Mouse (Mus musculus) thymus, adult 18-20 months (tissue): ENCODE data around the gene Kcng3.

ENCODE experiments used
- DNase-seq, 2 experiments: peaks; one replicate each; pipeline ENCODE4 v3.0.0; 2022; ENCODE audit warnings: mixed read lengths in 2 of 2

The Kcng3 gene

GRCm38 (mm10) chr17:83630787-83631678 lies 662 bp downstream of the Kcng3 start:
- peak; percentile 22 to 26 for DNase-seq

DNA sequence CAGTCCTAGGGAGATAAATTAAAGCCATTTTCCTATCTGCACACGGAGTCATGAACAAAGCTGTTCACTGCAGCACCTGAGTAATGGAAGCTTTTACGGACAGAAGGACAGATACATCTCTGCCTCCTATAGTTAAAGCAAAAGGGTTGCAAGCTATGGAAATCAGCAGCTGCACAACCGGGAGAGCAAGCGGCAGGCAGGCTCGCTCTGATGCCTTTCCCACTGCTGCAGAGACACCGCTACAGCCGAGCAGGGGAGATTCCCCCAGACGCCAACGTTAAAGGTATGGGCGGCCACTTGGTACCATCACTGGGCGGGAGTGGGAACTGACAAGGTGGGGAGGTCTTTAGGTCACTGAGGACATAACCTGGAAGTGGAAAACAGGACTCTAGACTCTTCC lies 17.8 kb downstream of the Kcng3 start:
- no peak for DNase-seq

GRCm38 (mm10) chr17:83609532-83609931 lies 22.2 kb downstream of the Kcng3 start:
- DNase-seq: no peak

DNA sequence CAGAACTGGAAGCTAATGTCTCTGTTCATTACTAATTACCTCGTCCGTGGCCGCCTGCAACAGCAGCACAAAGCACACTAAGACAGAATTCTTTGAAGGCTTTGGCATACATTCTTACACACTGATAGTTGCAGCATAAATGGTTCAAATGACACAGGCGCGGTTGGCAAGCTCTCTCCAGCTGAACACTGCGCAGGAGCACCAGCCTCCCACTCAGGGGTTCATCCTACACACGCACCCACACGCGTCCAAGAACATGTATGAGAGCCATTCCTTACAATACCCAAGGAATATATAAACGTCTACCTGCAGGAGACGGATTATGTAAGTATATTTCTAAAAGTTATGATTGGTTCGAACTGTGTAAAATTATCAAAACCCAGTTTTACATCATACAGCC lies 30.7 kb downstream of the Kcng3 start:
- no peak for DNase-seq

- DNase-seq: no peak
These were observed 35.7 kb downstream of the Kcng3 start for GRCm38 (mm10) chr17:83595966-83596365.

DNA sequence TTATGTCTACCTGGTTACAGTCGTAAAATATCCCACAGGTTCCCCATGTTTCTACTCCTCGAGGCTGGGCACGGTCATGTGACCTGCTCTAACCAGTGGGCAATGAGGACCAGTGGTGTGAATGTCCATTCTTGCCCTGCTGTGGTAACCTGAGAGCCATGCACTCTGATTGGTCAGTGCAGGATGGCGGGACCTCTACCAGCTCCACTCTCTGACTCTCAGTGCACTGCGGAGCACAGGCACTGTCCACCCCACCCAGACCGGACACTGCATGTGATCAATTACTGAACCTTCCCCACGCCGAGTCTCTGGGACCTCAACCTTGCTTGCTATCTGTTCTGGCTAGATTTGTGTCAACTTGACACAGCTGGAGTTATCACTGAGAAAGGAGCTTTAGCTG lies 37.2 kb downstream of the Kcng3 start:
- no peak for DNase-seq

- no peak for DNase-seq
These were observed 38.3 kb downstream of the Kcng3 start for GRCm38 (mm10) chr17:83593396-83593795.

DNA sequence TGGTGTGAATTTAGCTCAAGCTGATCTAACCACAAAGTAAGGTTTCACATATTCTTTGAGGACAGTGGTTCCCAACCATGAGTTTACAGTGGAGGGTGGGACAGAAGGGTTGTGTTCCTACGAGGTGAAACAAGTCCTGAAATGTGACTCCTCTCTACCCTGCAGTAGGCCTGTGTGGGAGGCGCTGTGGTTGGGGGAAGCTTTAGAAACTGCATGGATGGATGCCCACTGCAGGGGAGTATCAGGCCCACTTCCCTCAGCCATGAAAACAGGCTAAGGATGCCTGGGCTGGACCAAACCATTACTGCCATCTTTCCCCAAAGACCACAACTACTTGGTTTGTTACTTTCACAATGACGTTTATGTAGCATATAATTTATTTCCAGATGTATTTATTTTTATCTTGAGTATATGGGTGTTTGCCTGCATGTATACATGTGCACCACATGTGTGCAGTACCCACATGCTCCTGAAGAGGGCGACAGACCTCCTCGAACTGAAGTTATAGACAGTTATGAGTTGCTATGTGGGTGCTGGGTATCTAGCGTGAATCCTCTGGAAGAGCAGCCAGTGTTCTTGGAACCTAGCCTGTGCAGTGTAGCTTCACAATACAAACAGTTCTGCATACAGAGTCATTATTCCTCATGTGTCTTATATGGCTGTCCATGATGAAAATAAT lies 42.9 kb downstream of the Kcng3 start:
- no peak for DNase-seq

- no peak for DNase-seq
These were observed 44.0 kb downstream of the Kcng3 start for GRCm38 (mm10) chr17:83587731-83588130.

- no peak for DNase-seq
These were observed 49.1 kb downstream of the Kcng3 start for GRCm38 (mm10) chr17:83582585-83582984.

GRCm38 (mm10) chr17:83580734-83581133 lies 51.0 kb downstream of the Kcng3 start:
- no peak for DNase-seq

DNA sequence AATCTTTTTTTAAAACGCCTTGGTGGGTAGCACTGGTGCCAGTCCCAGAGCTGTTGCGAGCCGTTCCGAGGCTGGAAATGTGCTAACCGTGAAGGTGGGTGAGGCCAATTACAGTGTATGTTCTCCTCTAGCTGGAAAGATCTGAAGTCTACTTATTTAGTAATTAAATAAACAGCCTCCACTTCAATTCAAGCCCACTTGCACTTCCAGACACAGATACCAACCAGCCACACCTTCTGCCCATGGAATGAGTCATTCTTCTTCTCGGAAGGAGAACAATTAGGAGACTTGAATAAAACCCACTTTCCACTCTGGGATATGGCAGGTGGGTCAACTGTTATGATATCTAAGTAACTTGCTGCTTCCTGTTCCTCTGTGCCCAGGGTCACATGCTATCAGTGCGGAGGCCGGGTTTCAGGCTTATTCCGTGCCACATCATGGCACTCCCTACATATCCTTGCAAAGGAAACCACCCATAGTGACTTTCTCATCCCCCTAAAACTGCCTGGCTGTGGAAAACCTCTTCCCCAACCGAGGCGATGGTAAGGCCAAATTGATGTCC lies 54.8 kb downstream of the Kcng3 start:
- DNase-seq: no peak

DNA sequence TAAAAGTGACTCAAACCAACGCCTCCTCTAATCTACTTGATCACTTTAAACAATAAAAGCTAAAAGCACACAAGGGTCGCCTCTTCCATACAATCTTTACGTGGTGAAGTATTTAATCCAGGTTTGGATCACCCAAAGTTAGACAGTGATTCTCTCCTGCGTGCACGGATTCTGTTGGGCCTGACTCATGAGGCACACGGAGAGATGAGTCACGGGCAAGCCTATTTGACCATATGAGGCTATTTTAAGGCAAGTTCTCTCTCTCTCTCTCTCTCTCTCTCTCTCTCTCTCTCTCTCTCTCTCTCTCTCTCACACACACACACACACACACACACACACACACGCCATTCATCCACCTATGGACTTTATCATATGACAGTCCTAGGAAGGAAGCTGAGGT lies 57.1 kb downstream of the Kcng3 start:
- DNase-seq: no peak

DNA sequence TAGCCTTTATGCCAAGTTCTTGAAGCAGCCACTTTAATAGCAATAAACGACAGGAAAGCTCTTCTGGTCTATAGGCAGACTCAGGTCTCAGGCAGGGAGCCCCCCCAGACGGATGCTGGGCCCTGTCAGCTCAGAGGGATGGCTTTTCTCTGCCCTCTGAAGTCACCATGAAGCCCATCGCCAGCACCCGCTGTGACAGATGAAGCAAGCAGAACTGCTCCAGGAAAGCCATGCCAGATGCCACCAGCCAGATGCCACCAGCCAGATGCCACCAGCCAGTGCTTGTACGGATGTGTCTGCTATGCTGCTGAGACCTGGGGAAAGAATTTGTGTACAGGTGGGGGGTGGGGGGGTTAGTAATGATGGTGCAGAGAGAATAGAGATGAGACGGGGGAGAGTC lies 58.6 kb downstream of the Kcng3 start:
- DNase-seq: no peak

DNA sequence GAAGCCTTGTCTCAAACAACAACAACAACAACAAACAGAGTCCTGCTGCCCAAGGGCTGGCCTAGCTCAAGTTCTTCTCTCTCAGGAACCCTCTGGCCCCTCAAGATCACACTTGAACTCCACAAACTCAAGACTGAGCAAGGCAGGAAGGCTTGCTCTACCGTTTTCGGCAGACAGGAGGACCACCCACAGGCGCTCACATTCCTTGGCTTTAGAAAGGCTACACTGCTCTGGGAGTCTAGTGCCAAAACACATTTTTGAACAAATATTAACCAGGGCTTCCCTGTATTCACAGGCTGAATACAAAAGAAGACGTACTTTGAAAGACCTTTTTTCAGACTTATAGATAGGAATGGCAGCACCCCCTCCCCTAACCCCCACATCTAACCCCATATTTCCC lies 59.3 kb downstream of the Kcng3 start:
- no peak for DNase-seq

DNA sequence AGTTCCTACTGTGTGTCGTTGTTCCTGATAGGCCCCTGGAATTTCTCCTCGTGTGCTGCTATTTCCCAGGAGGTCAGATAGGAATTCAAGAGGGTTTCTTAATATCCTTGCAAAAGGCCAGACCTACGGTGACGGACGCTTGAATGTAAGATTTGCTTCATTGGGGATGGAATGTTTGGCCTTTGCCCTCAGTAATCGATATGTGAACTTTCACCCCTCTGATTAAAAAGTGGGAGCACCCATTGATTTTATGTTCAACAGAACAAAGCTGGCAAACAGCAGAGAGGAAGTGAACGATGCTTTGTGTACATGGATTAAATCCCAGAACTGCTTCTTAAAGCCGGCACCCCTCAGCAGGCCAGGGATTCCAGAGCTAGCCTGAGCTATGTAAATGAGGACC lies 64.3 kb downstream of the Kcng3 start:
- DNase-seq: no peak

GRCm38 (mm10) chr17:83565506-83565905 lies 66.2 kb downstream of the Kcng3 start:
- no peak for DNase-seq

DNA sequence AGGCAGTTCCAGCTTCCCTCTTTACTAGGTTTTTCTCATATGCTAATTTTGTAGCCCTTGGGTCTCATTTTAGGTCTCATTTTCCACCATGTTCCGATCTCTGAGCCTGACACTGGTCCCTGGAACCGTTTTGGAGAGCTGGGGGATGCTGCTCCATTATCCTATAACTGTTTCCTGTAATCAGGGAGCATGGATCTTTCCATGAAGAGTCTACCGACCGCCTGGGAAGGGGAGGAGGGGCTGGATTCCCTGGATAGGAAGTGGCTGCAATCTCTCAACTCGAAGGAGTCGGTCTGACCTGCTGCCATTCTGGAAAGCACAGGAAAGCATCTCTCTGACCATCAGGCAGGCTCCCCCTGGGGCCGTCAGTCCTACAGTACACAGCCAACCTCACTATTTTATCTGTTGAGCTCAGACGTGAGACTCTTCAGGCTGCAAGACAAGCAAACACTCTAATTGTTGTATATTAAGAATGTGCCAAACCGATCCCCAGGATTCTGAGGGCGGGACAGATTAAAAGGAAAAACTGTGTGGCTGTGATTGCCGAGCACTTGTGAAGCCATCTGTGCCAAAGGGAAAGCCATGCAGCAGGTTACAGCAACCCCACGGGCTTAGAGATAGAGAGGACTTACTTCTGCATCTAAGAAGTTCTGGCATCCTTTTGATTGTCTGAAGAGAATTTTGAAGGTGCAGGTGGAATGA lies 67.4 kb downstream of the Kcng3 start:
- DNase-seq: no peak

- DNase-seq: peak in 1 of 2 experiments; percentile 25
These were observed 68.0 kb downstream of the Kcng3 start for GRCm38 (mm10) chr17:83563703-83564111.

- DNase-seq: no peak
These were observed 69.3 kb downstream of the Kcng3 start for GRCm38 (mm10) chr17:83562153-83563010.

GRCm38 (mm10) chr17:83559081-83559480 lies 72.6 kb downstream of the Kcng3 start:
- peak; percentile 28 to 61 for DNase-seq

DNA sequence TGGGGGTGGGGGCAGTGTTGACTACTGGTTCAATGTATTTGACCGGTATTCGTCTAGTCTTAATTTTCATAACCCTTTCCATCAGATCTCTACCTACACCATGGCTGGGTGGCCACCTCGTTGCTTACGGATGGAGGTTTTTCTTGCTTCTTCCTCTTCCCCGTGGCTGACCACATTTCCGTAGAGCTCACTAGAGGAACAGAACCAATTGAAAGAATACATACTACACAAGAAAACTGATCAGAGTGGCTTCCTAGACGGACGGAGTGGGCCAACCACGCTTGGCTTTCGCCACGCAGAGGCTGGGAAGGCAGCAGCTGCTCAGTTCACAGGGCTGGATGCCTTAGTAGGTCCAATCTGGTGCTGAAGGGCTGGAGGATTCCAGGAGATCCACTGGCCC lies 75.9 kb downstream of the Kcng3 start:
- no peak for DNase-seq
